Mouse (Mus musculus) megakaryocyte-erythroid progenitor cell, adult 5 weeks (primary cell): Measurements from ENCODE around the gene Iqcf5. TPM values are rescaled to one million over a fixed set of nuclear protein-coding genes. Genes with fewer than 3 reads are reported as not detected.

Experiments used
- polyA plus RNA-seq: library from polyadenylated mRNA; stranded (reverse); fragments of >175 nt; gene quantifications from 2 replicates; pipeline ENCODE4 v1.2.3, GENCODE M21; 2012

Gene Iqcf5
- not detected in 2 replicates for polyA plus RNA-seq

DNA sequence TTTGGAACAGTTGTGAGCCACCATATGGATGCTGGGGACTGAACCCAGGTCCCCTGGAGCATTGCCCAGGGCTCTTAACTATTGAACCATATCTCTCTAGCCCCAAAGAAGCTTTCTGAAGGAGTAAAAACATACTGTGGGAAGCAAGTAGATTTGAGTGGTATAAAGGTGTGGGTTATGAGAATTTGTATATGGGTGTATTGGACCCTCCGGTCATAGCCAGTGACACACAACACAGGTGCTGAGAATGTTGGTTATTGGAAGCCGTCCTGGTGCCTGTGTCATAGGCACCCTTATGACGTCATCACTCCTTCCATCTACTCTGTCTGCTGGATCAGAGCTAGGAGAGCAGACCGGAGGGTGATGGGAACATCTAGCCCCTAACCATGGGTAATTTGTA lies at the start of gene Iqcf5:
Gene Iqcf5, plus strand, starts transcription at position 301 of the 400 bp plus-strand sequence.

DNA sequence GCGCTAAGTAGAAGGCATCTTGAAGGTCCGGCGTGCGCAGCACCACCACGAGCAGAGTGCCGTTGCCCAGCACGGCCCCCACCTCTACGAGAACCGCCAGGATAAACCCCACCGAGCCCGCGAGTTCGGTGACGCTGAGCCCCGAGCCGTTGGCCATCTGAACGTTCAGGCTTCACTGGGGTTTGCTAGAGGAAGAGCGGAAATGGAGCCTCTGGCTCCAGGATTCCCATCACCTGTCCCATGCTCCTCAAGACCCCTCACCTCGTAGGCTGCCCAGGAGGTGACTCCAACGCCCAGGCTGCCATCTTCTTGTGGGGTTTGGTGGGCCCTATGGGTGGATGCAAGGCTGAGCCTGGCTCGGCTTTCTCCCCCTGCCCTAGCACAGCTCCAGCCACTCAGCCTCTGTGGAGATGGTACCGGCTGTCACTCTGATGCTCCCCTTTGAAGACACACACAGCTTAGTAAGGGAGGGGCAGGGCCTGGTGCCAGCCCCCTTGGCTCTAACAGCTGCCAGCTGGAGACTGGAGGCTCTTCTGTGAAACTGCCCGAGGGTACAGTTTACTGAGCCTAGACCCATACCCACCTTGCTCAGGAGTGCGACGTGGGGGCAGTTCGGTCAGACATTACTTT lies 48.7 kb upstream of the Iqcf5 start, which contains the start of gene Gpr62:
Gene Gpr62, minus strand, starts transcription at position 368 of the 630 bp plus-strand sequence.

DNA sequence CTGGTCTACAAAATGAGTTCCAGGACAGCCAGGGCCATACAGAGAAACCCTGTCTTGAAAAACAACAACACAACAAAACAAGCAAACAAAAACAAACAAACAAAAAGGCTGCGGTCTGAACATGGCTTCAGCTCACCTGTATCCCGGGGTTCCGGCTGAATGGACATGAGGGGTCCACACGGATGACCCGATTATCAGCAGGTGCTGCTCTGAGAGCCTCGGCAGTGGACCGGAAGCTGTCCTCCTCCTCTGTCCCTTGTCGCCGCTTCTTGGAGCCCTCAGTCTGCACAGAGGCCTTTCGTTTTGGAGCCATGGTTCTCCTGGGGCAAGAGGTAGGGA lies 38.7 kb upstream of the Iqcf5 start, which contains the start of gene Rrp9:
Gene Rrp9, plus strand, starts transcription at position 301 of the 339 bp plus-strand sequence.

DNA sequence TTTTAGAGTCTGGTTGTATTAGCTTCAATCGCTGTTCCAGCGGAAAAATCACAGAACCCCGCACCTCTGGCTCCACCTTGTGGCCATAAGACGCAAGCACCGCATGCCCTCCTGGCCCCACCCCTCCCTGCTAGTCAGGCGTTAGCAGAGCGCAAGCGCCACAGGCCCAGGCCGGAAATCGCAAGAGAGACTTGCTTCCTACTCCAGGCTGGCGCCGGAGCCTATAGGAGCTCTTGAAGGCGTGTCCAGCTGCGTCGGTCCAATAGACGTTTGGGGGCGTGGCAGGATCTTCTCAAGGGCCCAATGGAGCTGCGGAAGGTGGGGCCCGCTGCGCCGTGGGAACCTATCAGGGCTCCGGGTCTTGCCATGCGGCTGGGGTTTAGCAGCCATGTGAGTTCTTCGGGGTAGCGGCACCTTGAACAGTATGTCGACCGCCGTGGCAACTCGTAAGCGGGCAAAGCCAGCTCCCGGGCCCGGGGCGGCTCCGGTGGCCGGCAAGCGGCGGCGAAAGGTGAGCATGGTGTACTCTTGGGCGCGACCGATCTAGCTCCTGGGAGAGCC lies 37.4 kb upstream of the Iqcf5 start, which contains the start of gene Parp3:
Gene Parp3, minus strand, starts transcription at position 26 of the 561 bp plus-strand sequence.

DNA sequence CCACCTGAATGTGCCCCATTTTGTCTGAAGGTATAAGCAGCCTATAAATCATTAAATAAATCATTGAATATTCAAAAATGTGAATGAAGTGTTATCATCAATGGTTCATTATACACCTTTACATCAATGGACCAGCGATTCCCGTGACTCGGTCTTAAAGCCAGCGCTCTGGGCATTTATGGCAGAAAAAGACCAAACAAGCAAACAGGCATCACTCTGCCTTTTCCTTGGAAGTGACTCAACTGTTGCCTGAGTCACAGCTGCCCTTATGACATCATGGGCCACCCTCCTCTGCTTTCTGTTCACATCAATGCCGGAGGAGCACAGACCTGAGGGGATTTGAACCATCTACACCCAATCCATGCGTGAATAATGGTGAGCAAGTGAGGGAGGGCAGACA lies 14.7 kb upstream of the Iqcf5 start, which contains the start of gene Iqcf1:
Gene Iqcf1, plus strand, starts transcription at position 301 of the 400 bp plus-strand sequence.

DNA sequence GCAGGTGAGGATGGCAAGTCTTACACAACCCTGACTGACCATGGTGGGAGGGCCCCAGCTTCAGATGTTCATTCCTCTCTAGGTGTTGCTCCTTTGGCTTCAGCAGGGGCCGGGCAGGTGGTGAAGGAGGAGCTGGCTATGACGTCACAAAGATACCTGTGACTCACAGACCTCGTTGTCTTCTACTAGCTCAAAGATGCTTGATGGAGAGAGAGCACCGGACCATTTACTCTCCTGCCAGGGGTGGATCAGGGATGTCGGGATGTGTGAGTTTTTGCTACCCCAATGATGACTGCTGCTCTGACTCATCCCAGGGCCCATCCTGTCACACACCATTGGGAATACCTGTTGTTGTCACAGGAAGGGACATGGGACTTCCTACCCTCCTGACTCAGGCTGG lies 47.2 kb downstream of the Iqcf5 start, which contains the start of gene Iqcf3:
Gene Iqcf3, minus strand, starts transcription at position 101 of the 400 bp plus-strand sequence.

Other genes with a start within 250 kb of the Iqcf5 start
- 20.0 and 25.1 TPM in 2 replicates for gene Poc1a, start 233.5 kb upstream of the Iqcf5 start, polyA plus RNA-seq
- 21.3 and 26.6 TPM in 2 replicates for gene Dusp7, start 145.9 kb upstream of the Iqcf5 start, polyA plus RNA-seq
- 6,531 and 6,611 TPM in 2 replicates for gene Rpl29, start 85.1 kb upstream of the Iqcf5 start, polyA plus RNA-seq
- 35.2 and 37.0 TPM in 2 replicates for gene Acy1, start 76.3 kb upstream of the Iqcf5 start, polyA plus RNA-seq
- gene Abhd14b, start 67.1 kb upstream of the Iqcf5 start, polyA plus RNA-seq: 11.1 and 14.0 TPM in 2 replicates
- 28.3 and 33.6 TPM in 2 replicates for gene Abhd14a, start 66.9 kb upstream of the Iqcf5 start, polyA plus RNA-seq
- gene Pcbp4, start 61.3 kb upstream of the Iqcf5 start, polyA plus RNA-seq: 20.4 and 27.1 TPM in 2 replicates
- 0.21 TPM in 1 of 2 replicates, not detected in the other for gene Gpr62, start 48.6 kb upstream of the Iqcf5 start, polyA plus RNA-seq
- gene Rrp9, start 38.6 kb upstream of the Iqcf5 start, polyA plus RNA-seq: 206 and 244 TPM in 2 replicates
- 27.7 and 28.0 TPM in 2 replicates for gene Parp3, start 37.6 kb upstream of the Iqcf5 start, polyA plus RNA-seq
- gene Iqcf1, start 14.6 kb upstream of the Iqcf5 start, polyA plus RNA-seq: not detected in 2 replicates
- not detected in 2 replicates for gene Iqcf3, start 47.1 kb downstream of the Iqcf5 start, polyA plus RNA-seq
- gene Iqcf4, start 56.4 kb downstream of the Iqcf5 start, polyA plus RNA-seq: not detected in 2 replicates
- not detected in 2 replicates for gene Iqcf6, start 112.0 kb downstream of the Iqcf5 start, polyA plus RNA-seq
- gene Grm2, start 141.5 kb downstream of the Iqcf5 start, polyA plus RNA-seq: 0.05 TPM in 1 of 2 replicates, not detected in the other
- 64.6 and 74.3 TPM in 2 replicates for gene Tex264, start 171.4 kb downstream of the Iqcf5 start, polyA plus RNA-seq